Mouse (Mus musculus) hindbrain, embryonic 11.5 days (tissue): ENCODE data around the gene Coq2. TPM values are rescaled to one million over a fixed set of nuclear protein-coding genes. Genes with fewer than 3 reads are reported as not detected.
A peak's percentile ranks its signal among the peaks of the same experiment; 100 is the strongest.

Source experiments
- ATAC-seq: fragments of 200-750 bp; cut with Nextera tagmentation; 2 replicates; pipeline ENCODE4 v1.8.0; 2017; ENCODE audit warnings: mild to moderate bottlenecking, moderate TSS enrichment, moderate library complexity; ENCODE audit not compliant: low FRiP score
- DNase-seq: peaks from one replicate; pipeline ENCODE4 v3.0.0-alpha.2; 2015; ENCODE audit warnings: low spot score
- H3K27ac ChIP-seq: fragments of 300-500 bp; sonication (generic); 2 replicates; pipeline ENCODE4 v1.5.1; 2014; ENCODE audit warnings: mild to moderate bottlenecking, low read depth, low read length
- H3K27me3 ChIP-seq: fragments of 300-500 bp; sonication (generic); 2 replicates; pipeline ENCODE4 v1.6.1; 2014; ENCODE audit warnings: mild to moderate bottlenecking, low read length, moderate library complexity, mixed read lengths; ENCODE audit not compliant: control insufficient read depth, insufficient read depth
- H3K36me3 ChIP-seq: fragments of 300-500 bp; sonication (generic); 2 replicates; pipeline ENCODE4 v1.6.1; 2014; ENCODE audit warnings: mild to moderate bottlenecking, low read length, moderate library complexity, mixed read lengths; ENCODE audit not compliant: control insufficient read depth, insufficient read depth
- H3K4me1 ChIP-seq: fragments of 300-500 bp; sonication (generic); replicated peaks from 2 replicates; pipeline ENCODE4 v1.6.1; 2014; ENCODE audit warnings: low read length, mixed read lengths; ENCODE audit not compliant: control insufficient read depth, insufficient read depth
- H3K4me2 ChIP-seq: fragments of 300-500 bp; sonication (generic); replicated peaks from 2 replicates; pipeline ENCODE4 v1.6.1; 2014; ENCODE audit warnings: mild to moderate bottlenecking, low read depth, low read length
- H3K4me3 ChIP-seq: fragments of 300-500 bp; sonication (generic); 2 replicates; pipeline ENCODE4 v1.5.1; 2014; ENCODE audit warnings: low read depth, low read length
- H3K9ac ChIP-seq: fragments of 300-500 bp; sonication (generic); 2 replicates; pipeline ENCODE4 v1.6.1; 2014; ENCODE audit warnings: low read depth, low read length
- H3K9me3 ChIP-seq: fragments of 300-500 bp; sonication (generic); 2 replicates; pipeline ENCODE4 v1.6.1; 2016; ENCODE audit warnings: low read length; ENCODE audit not compliant: control insufficient read depth
- WGBS: fragments of 180-500 bp; shearing (Covaris S2); extraction: QIAGEN DNeasy Blood & Tissue Kit; methylation state at CpG from one replicate; pipeline ENCODE4 v1.1.7; 2014; 5-methylcytosine and 5-hydroxymethylcytosine counted together
- polyA plus RNA-seq: library from polyadenylated mRNA; unstranded; fragments of >200 nt; fragmentation: Nextera tagmentation; extraction: Ambion mirVana; gene quantifications from 2 replicates; pipeline ENCODE4 v1.2.1, GENCODE M21; 2014

Coq2 gene
- polyA plus RNA-seq, 1 experiment from 2014 or later, result 48.4 TPM

GRCm38 (mm10) chr5:100672403-100672802 is 2.5 kb downstream of the Coq2 start:
- no peak overlapping the region for H3K4me3 ChIP-seq
- H3K27me3 ChIP-seq, result no peaks in the 10 kb centered on the region
- no peak overlapping the region for H3K4me2 ChIP-seq
- H3K4me1 ChIP-seq, result 0 out of 2 replicates have a peak, but pooled peaks cover 3% of the 10 kb centered on the region
- H3K36me3 ChIP-seq, result no peaks in the 10 kb centered on the region
- 86% methylated on average over 4 of the region's 4 CpGs for WGBS
- DNase-seq (no peak), ATAC-seq (no peak)
- H3K9ac ChIP-seq, result no peak overlapping the region
- no peaks in the 10 kb centered on the region for H3K9me3 ChIP-seq
- H3K27ac ChIP-seq, result no peak overlapping the region

GRCm38 (mm10) chr5:100671897-100672296 is 3.0 kb downstream of the Coq2 start:
- ATAC-seq, result no peak
- H3K9me3 ChIP-seq, result no peaks in the 10 kb centered on the region
- 0 out of 2 replicates have a peak, but pooled peaks cover 3% of the 10 kb centered on the region for H3K4me1 ChIP-seq
- DNase-seq, result no peak
- no peak overlapping the region for H3K27ac ChIP-seq
- no peaks in the 10 kb centered on the region for H3K27me3 ChIP-seq
- H3K36me3 ChIP-seq, result no peaks in the 10 kb centered on the region
- WGBS, result 91% methylated on average over 3 of the region's 3 CpGs
- no peak overlapping the region for H3K4me3 ChIP-seq
- no peak overlapping the region for H3K4me2 ChIP-seq
- no peak overlapping the region for H3K9ac ChIP-seq

- DNase-seq (peak; percentile 64), ATAC-seq (no peak)
- no peak overlapping the region for H3K9ac ChIP-seq
- no peak overlapping the region for H3K27ac ChIP-seq
- H3K9me3 ChIP-seq, result no peaks in the 10 kb centered on the region
- 0 out of 2 replicates have a peak, but pooled peaks cover 3% of the 10 kb centered on the region for H3K4me1 ChIP-seq
- H3K27me3 ChIP-seq, result no peaks in the 10 kb centered on the region
- H3K4me2 ChIP-seq, result no peak overlapping the region
- WGBS, result 38% methylated on average over 5 of the region's 5 CpGs
- no peaks in the 10 kb centered on the region for H3K36me3 ChIP-seq
- H3K4me3 ChIP-seq, result no peak overlapping the region
Observed at GRCm38 (mm10) chr5:100671398-100671797, 3.5 kb downstream of the Coq2 start.

- no peak overlapping the region for H3K4me3 ChIP-seq
- DNase-seq, result no peak
- H3K9ac ChIP-seq, result no peak overlapping the region
- no peak overlapping the region for H3K27ac ChIP-seq
- H3K9me3 ChIP-seq, result no peaks in the 10 kb centered on the region
- H3K4me2 ChIP-seq, result no peak overlapping the region
- no peaks in the 10 kb centered on the region for H3K36me3 ChIP-seq
- no peaks in the 10 kb centered on the region for H3K27me3 ChIP-seq
- H3K4me1 ChIP-seq, result no peaks in the 10 kb centered on the region
- 86% methylated on average over 1 of the region's 1 CpGs for WGBS
- no peak for ATAC-seq
Observed at GRCm38 (mm10) chr5:100666965-100667364, 8.0 kb downstream of the Coq2 start.

GRCm38 (mm10) chr5:100663854-100664253 is 11.1 kb downstream of the Coq2 start:
- H3K27ac ChIP-seq, result no peak overlapping the region
- H3K36me3 ChIP-seq, result no peaks in the 10 kb centered on the region
- H3K4me2 ChIP-seq, result no peak overlapping the region
- H3K27me3 ChIP-seq, result no peaks in the 10 kb centered on the region
- no peak overlapping the region for H3K9ac ChIP-seq
- no peak overlapping the region for H3K4me3 ChIP-seq
- DNase-seq (peak; percentile 20), ATAC-seq (no peak)
- no peaks in the 10 kb centered on the region for H3K9me3 ChIP-seq
- no peaks in the 10 kb centered on the region for H3K4me1 ChIP-seq
- 57% methylated on average over 5 of the region's 5 CpGs for WGBS

GRCm38 (mm10) chr5:100663011-100663410 is 11.9 kb downstream of the Coq2 start:
- ATAC-seq (no peak), DNase-seq (no peak)
- H3K4me2 ChIP-seq, result no peak overlapping the region
- no peaks in the 10 kb centered on the region for H3K4me1 ChIP-seq
- no peak overlapping the region for H3K4me3 ChIP-seq
- 93% methylated on average over 6 of the region's 6 CpGs for WGBS
- H3K9me3 ChIP-seq, result no peaks in the 10 kb centered on the region
- no peak overlapping the region for H3K9ac ChIP-seq
- no peaks in the 10 kb centered on the region for H3K36me3 ChIP-seq
- H3K27me3 ChIP-seq, result no peaks in the 10 kb centered on the region
- no peak overlapping the region for H3K27ac ChIP-seq

- ATAC-seq (no peak), DNase-seq (no peak)
- Histone ChIP-seq H3K27ac (no peak overlapping the region), H3K4me3 (no peak overlapping the region), H3K27me3 (no peaks in the 10 kb centered on the region), H3K9ac (no peak overlapping the region), H3K4me2 (no peak overlapping the region), H3K4me1 (no peaks in the 10 kb centered on the region), H3K9me3 (no peaks in the 10 kb centered on the region), H3K36me3 (0 out of 2 replicates have a peak, but pooled peaks cover 2% of the 10 kb centered on the region)
- 82% methylated on average over 6 of the region's 6 CpGs for WGBS
Observed at GRCm38 (mm10) chr5:100658460-100658859, 16.5 kb downstream of the Coq2 start.

GRCm38 (mm10) chr5:100656352-100656751 is 18.6 kb downstream of the Coq2 start:
- Histone ChIP-seq H3K36me3 (0 out of 2 replicates have a peak, but pooled peaks cover 2% of the 10 kb centered on the region), H3K4me1 (no peaks in the 10 kb centered on the region), H3K9ac (no peak overlapping the region), H3K27me3 (no peaks in the 10 kb centered on the region), H3K9me3 (no peaks in the 10 kb centered on the region), H3K4me2 (no peak overlapping the region), H3K4me3 (no peak overlapping the region), H3K27ac (no peak overlapping the region)
- 91% methylated on average over 6 of the region's 6 CpGs for WGBS
- ATAC-seq, result no peak
- DNase-seq, result no peak

GRCm38 (mm10) chr5:100652327-100652726 is 22.6 kb downstream of the Coq2 start:
- Histone ChIP-seq H3K9me3 (no peaks in the 10 kb centered on the region), H3K27me3 (no peaks in the 10 kb centered on the region), H3K9ac (no peak overlapping the region), H3K4me3 (no peak overlapping the region), H3K4me1 (no peaks in the 10 kb centered on the region), H3K36me3 (0 out of 2 replicates have a peak, but pooled peaks cover 2% of the 10 kb centered on the region), H3K4me2 (no peak overlapping the region), H3K27ac (no peak overlapping the region)
- 90% methylated on average over 9 of the region's 9 CpGs for WGBS
- DNase-seq (no peak), ATAC-seq (no peak)
